Mouse (Mus musculus) C2C12 (cell line): Measurements from ENCODE around the gene Cdh24.

ENCODE experiments used
- CEBPB ChIP-seq: IDR thresholded peaks from one replicate; pipeline ENCODE4 v1.6.1; 2011; ENCODE audit warnings: low read depth, mild to moderate bottlenecking, control low read depth, moderate library complexity
- CTCF ChIP-seq: IDR thresholded peaks from one replicate; pipeline ENCODE4 v1.5.1; 2011; ENCODE audit not compliant: control insufficient read depth, insufficient read depth, insufficient read length
- MAX ChIP-seq: IDR thresholded peaks from one replicate; pipeline ENCODE4 v1.6.1; 2011; ENCODE audit warnings: mild to moderate bottlenecking, control low read depth
- MYOD1 ChIP-seq: IDR thresholded peaks from one replicate; pipeline ENCODE4 v1.6.1; 2011; ENCODE audit warnings: low read depth; ENCODE audit not compliant: control insufficient read depth, insufficient read length
- MYOG ChIP-seq: IDR thresholded peaks from one replicate; pipeline ENCODE4 v1.6.1; 2011; ENCODE audit not compliant: control insufficient read depth, insufficient read length; ENCODE audit errors: extremely low read depth

DNA sequence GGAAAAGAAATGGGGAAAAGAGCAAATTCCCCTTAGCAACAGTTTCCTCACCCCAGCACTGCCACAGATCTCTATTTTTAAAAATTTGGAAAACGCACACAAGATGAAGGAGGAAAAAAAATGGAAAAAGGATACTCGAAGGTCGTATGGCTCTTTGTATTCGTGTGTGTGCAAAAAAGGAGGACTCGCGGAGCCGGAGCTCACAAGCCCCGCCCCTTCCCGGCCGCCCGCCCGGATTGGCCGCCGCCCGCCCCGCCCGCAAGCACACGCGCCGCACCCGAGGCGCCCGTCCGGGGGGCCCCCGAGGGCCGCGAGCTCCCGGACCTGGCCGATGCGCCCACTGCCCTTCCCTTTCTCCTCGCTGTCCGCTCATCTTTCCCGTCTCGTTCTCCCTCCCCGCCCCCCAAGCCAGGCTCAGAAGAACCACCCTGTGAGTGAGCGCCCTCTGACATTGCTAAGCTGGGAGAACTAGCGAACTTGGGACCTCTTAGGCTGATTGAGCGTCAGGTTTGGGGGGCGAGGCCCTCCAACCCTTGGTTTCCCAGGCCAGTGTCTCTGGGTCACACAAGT is 35.3 kb downstream of the Cdh24 start, which contains the start of gene 4931414P19Rik:
- TF ChIP-seq MYOD1 (no peak), CTCF (no peak), MAX (no peak), MYOG (no peak), CEBPB (no peak)
